Mouse (Mus musculus): ENCODE results near the gene Wdr70.

DNA sequence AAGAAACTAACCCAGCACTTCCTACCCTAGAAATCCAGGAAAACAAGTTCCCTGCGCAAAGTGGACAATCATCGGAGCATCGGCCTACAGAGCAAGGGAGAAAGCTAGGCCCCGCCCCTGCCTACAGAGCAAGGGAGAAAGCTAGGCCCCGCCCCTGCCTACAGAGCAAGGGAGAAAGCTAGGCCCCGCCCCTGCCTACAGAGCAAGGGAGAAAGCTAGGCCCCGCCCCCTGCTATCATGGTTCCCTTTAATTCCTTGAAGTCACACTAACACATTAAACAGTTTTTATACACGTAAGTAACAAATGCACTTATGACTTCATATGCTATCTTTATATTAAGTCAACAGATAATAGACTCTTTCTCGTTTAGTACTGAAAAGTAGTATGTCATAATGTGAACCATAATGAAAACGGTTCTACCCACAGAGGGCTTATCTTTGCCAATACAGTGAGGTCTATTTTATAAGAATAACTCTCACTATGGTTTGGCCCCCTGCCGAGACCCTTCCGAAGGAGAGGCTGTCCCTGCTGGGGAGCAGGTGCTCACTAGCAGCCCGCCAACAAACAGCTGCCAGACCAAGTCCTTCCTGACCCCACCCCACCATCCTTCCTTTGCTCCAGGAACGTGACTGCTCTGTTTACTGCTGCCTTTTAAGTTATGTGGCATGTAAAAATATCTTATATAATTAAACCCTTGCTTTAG is 100.0 kb downstream of the Wdr70 start:
- no peak for TF ChIP-seq CTCF (IDR thresholded peaks at IDR 0.05; ENCODE audit: low read depth)
- TF ChIP-seq EP300 (IDR thresholded peaks at IDR 0.05; ENCODE audit: low read depth), result no peak

All from liver, embryonic 14.5 days (tissue).